Mouse (Mus musculus): ENCODE results near the gene Olfr1331. TPM values are rescaled to one million over a fixed set of nuclear protein-coding genes. Genes with fewer than 3 reads are reported as not detected.

Olfr1331 gene
- polyA plus RNA-seq (2012; rRNA removed): not detected in 2 replicates

GRCm38 (mm10) chr4:118864349-118864748 is at the start of gene Olfr1331:
TSS of gene Olfr1331 (plus strand) at chr4:118864649.

GRCm38 (mm10) chr4:118836179-118836578 is 28.3 kb upstream of the Olfr1331 start, which contains the start of gene Olfr1333:
TSS of gene Olfr1333 (minus strand) at chr4:118836279.

GRCm38 (mm10) chr4:118888297-118888696 is 23.8 kb downstream of the Olfr1331 start, which contains the start of gene Olfr1330:
TSS of gene Olfr1330 (plus strand) at chr4:118888597.

GRCm38 (mm10) chr4:118917365-118917764 is 52.9 kb downstream of the Olfr1331 start, which contains the start of gene Olfr1329:
TSS of gene Olfr1329 (minus strand) at chr4:118917465.

Other genes starting within 250 kb of the Olfr1331 start
- gene Cfap57, start 243.9 kb upstream of the Olfr1331 start, polyA plus RNA-seq (2012; rRNA removed): 1.4 TPM in 2 replicates
- 23.4 and 28.9 TPM in 2 replicates for gene Ebna1bp2, start 243.8 kb upstream of the Olfr1331 start, polyA plus RNA-seq (2012; rRNA removed)
- not detected in 2 replicates for gene Olfr62, start 205.7 kb upstream of the Olfr1331 start, polyA plus RNA-seq (2012; rRNA removed)
- gene Olfr1342, start 171.9 kb upstream of the Olfr1331 start, polyA plus RNA-seq (2012; rRNA removed): not detected in 2 replicates
- not detected in 2 replicates for gene Olfr1341, start 161.1 kb upstream of the Olfr1331 start, polyA plus RNA-seq (2012; rRNA removed)
- not detected in 2 replicates for gene Olfr1340, start 144.5 kb upstream of the Olfr1331 start, polyA plus RNA-seq (2012; rRNA removed)
- gene Olfr1339, start 132.5 kb upstream of the Olfr1331 start, polyA plus RNA-seq (2012; rRNA removed): not detected in 2 replicates
- not detected in 2 replicates for gene Olfr1338, start 105.9 kb upstream of the Olfr1331 start, polyA plus RNA-seq (2012; rRNA removed)
- gene Olfr1337, start 82.1 kb upstream of the Olfr1331 start, polyA plus RNA-seq (2012; rRNA removed): not detected in 2 replicates
- not detected in 2 replicates for gene Olfr1335, start 54.7 kb upstream of the Olfr1331 start, polyA plus RNA-seq (2012; rRNA removed)
- not detected in 2 replicates for gene Olfr1333, start 28.4 kb upstream of the Olfr1331 start, polyA plus RNA-seq (2012; rRNA removed)
- not detected in 2 replicates for gene Olfr1330, start 23.9 kb downstream of the Olfr1331 start, polyA plus RNA-seq (2012; rRNA removed)
- gene Olfr1329, start 52.8 kb downstream of the Olfr1331 start, polyA plus RNA-seq (2012; rRNA removed): not detected in 2 replicates
- not detected in 2 replicates for gene Olfr1328, start 74.0 kb downstream of the Olfr1331 start, polyA plus RNA-seq (2012; rRNA removed)
- gene Lao1, start 96.9 kb downstream of the Olfr1331 start, polyA plus RNA-seq (2012; rRNA removed): 0.18 TPM in 2 replicates
- gene Slc2a1, start 244.1 kb downstream of the Olfr1331 start, polyA plus RNA-seq (2012; rRNA removed): 82.8 and 83.3 TPM in 2 replicates